Mouse (Mus musculus) kidney, embryonic 15.5 days (tissue): Measurements from ENCODE around the gene Klk8. TPM values are rescaled to one million over a fixed set of nuclear protein-coding genes. Genes with fewer than 3 reads are reported as not detected.

Source experiments
- ATAC-seq: fragments of 200-750 bp; cut with Nextera tagmentation; replicated peaks from 2 replicates; pipeline ENCODE4 v1.8.0; 2017; ENCODE audit warnings: moderate TSS enrichment; ENCODE audit not compliant: low FRiP score
- H3K27ac ChIP-seq: fragments of 300-500 bp; sonication (generic); 2 replicates; pipeline ENCODE4 v1.5.1; 2015; ENCODE audit warnings: mild to moderate bottlenecking, inconsistent platforms
- H3K27me3 ChIP-seq: fragments of 300-500 bp; sonication (generic); 2 replicates; pipeline ENCODE4 v1.6.1; 2015; ENCODE audit warnings: inconsistent platforms
- H3K36me3 ChIP-seq: fragments of 300-500 bp; sonication (generic); 2 replicates; pipeline ENCODE4 v1.6.1; 2015; ENCODE audit warnings: inconsistent platforms
- H3K4me1 ChIP-seq: fragments of 300-500 bp; sonication (generic); 2 replicates; pipeline ENCODE4 v1.6.1; 2015; ENCODE audit warnings: inconsistent platforms
- H3K4me2 ChIP-seq: fragments of 300-500 bp; sonication (generic); 2 replicates; pipeline ENCODE4 v1.6.1; 2015; ENCODE audit warnings: moderate library complexity, mild to moderate bottlenecking, inconsistent platforms
- H3K4me3 ChIP-seq: fragments of 300-500 bp; sonication (generic); replicated peaks from 2 replicates; pipeline ENCODE4 v1.5.1; 2015; ENCODE audit warnings: mild to moderate bottlenecking, inconsistent platforms
- H3K9ac ChIP-seq: fragments of 300-500 bp; sonication (generic); 2 replicates; pipeline ENCODE4 v1.6.1; 2015; ENCODE audit warnings: mild to moderate bottlenecking, inconsistent platforms
- H3K9me3 ChIP-seq: fragments of 300-500 bp; sonication (generic); replicated peaks from 2 replicates; pipeline ENCODE4 v1.6.1; 2016; ENCODE audit warnings: inconsistent platforms
- WGBS: fragments of 180-500 bp; shearing (Covaris S2); methylation state at CpG from one replicate; pipeline ENCODE4 v1.1.7; 2015; ENCODE audit warnings: mixed read lengths; 5-methylcytosine and 5-hydroxymethylcytosine counted together
- polyA plus RNA-seq: library from polyadenylated mRNA; unstranded; fragments of >200 nt; fragmentation: Nextera tagmentation; extraction: Ambion mirVana; gene quantifications from 2 replicates; pipeline ENCODE4 v1.2.1, GENCODE M21; 2015

Gene Klk8
- polyA plus RNA-seq, 1 experiment from 2014 or later, result 32.5 TPM

- peaks cover 7% of the 10 kb centered on the region; the same call in 1 of the 2 replicates for H3K4me1 ChIP-seq
- H3K4me3 ChIP-seq, result no peak overlapping the region
- WGBS, result 91% methylated on average over 5 of the region's 5 CpGs
- H3K4me2 ChIP-seq, result no peak overlapping the region
- no peak overlapping the region for H3K27ac ChIP-seq
- no peaks in the 10 kb centered on the region for H3K9me3 ChIP-seq
- no peaks in the 10 kb centered on the region for H3K27me3 ChIP-seq
- no peak for ATAC-seq
- no peak overlapping the region for H3K9ac ChIP-seq
- no peaks in the 10 kb centered on the region for H3K36me3 ChIP-seq
These were observed 20.9 kb upstream of the Klk8 start for GRCm38 (mm10) chr7:43776506-43776905.

GRCm38 (mm10) chr7:43777423-43777822 is 20.0 kb upstream of the Klk8 start:
- H3K4me1 ChIP-seq, result peaks cover 10% of the 10 kb centered on the region; the same call in 1 of the 2 replicates
- no peak overlapping the region for H3K27ac ChIP-seq
- no peak for ATAC-seq
- H3K36me3 ChIP-seq, result no peaks in the 10 kb centered on the region
- H3K4me3 ChIP-seq, result no peak overlapping the region
- no peaks in the 10 kb centered on the region for H3K9me3 ChIP-seq
- H3K9ac ChIP-seq, result no peak overlapping the region
- H3K4me2 ChIP-seq, result no peak overlapping the region
- H3K27me3 ChIP-seq, result no peaks in the 10 kb centered on the region
- WGBS, result 86% methylated on average over 12 of the region's 12 CpGs

GRCm38 (mm10) chr7:43778176-43778970 is 19.0 kb upstream of the Klk8 start:
- H3K27ac ChIP-seq, result no peak overlapping the region
- 92% methylated on average over 10 of the region's 10 CpGs for WGBS
- no peak overlapping the region for H3K9ac ChIP-seq
- no peak for ATAC-seq
- H3K27me3 ChIP-seq, result peaks cover 6% of the 10 kb centered on the region
- no peaks in the 10 kb centered on the region for H3K9me3 ChIP-seq
- H3K4me1 ChIP-seq, result peaks cover 16% of the 10 kb centered on the region
- H3K4me3 ChIP-seq, result no peak overlapping the region
- no peak overlapping the region for H3K4me2 ChIP-seq
- no peaks in the 10 kb centered on the region for H3K36me3 ChIP-seq

- 65% methylated on average over 6 of the region's 6 CpGs for WGBS
- Histone ChIP-seq H3K27ac (no peak overlapping the region), H3K4me2 (no peak overlapping the region), H3K9ac (no peak overlapping the region), H3K4me1 (peaks cover 13% of the 10 kb centered on the region), H3K27me3 (peaks cover 9% of the 10 kb centered on the region), H3K4me3 (no peak overlapping the region), H3K36me3 (no peaks in the 10 kb centered on the region), H3K9me3 (no peaks in the 10 kb centered on the region)
- ATAC-seq, result no peak
These were observed 17.1 kb upstream of the Klk8 start for GRCm38 (mm10) chr7:43780241-43780640.

DNA sequence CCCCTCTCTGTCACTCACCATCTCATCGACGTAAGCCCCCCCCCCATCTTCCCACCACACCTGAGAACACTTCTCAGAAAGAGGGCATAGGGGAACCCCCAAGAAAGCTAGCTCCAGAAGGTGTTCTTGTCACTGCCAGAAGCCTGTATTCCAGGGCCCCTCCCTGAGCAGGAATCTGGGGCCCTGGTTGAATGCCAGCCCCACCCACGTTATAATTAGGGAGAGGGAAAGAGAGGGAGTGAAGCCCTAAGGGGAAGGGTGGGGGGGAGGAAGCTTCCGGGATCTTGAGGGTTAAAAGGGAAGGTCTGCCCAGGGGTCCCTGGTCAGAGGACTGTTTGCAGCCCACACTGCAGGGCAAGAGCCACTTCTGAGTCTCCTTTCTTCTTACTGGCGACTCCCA is 16.6 kb upstream of the Klk8 start, which contains the start of gene Klk10:
Klk10 (plus strand) TSS at position 290 of the 400 bp plus-strand sequence.
- H3K27ac ChIP-seq, result no peak within 1 kb of the TSS
- no peaks in the 10 kb centered on the region for H3K36me3 ChIP-seq
- H3K4me3 ChIP-seq, result no peak within 1 kb of the TSS
- H3K9me3 ChIP-seq, result no peaks in the 10 kb centered on the region
- no peak for ATAC-seq
- 52% methylated on average over 5 of the region's 5 CpGs for WGBS
- H3K4me1 ChIP-seq, result peaks cover 13% of the 10 kb centered on the region
- H3K27me3 ChIP-seq, result peaks cover 9% of the 10 kb centered on the region
- no peak within 1 kb of the TSS for H3K4me2 ChIP-seq
- no peak within 1 kb of the TSS for H3K9ac ChIP-seq

DNA sequence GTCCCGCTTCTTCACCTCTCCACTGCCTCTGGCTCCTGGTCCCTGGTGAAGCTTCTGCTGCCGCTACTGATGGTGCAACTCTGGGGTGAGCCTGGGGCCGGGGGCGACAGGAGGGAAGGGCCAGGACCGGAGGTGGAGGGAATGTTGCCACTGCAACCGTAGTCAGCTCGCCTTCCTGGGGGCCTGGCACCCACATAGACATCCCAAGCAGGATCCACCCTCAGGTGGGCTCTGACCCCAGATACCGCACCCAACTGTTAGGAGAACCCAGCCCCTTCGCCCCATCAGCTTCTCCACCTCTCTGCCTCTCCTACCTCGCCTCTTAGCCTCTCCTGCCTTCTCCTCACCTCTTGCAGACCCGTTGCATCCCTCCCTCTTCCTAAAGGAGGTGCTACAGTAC is 15.8 kb upstream of the Klk8 start:
- H3K4me1 ChIP-seq, result peaks cover 13% of the 10 kb centered on the region
- no peak overlapping the region for H3K4me3 ChIP-seq
- WGBS, result 88% methylated on average over 11 of the region's 11 CpGs
- H3K27ac ChIP-seq, result no peak overlapping the region
- H3K4me2 ChIP-seq, result no peak overlapping the region
- ATAC-seq, result no peak
- H3K36me3 ChIP-seq, result no peaks in the 10 kb centered on the region
- H3K9me3 ChIP-seq, result no peaks in the 10 kb centered on the region
- no peak overlapping the region for H3K9ac ChIP-seq
- H3K27me3 ChIP-seq, result peaks cover 9% of the 10 kb centered on the region

- peak; percentile 93 for ATAC-seq
- Histone ChIP-seq H3K9ac (0 out of 2 replicates have a peak overlapping the region, but pooled peaks have one; percentile 31), H3K4me3 (peak overlapping the region; percentile 35), H3K4me2 (peak overlapping the region; percentile 71), H3K27me3 (peaks cover 9% of the 10 kb centered on the region), H3K9me3 (no peaks in the 10 kb centered on the region), H3K27ac (no peak overlapping the region), H3K4me1 (peaks cover 13% of the 10 kb centered on the region), H3K36me3 (no peaks in the 10 kb centered on the region)
- WGBS, result 6% methylated on average over 36 of the region's 36 CpGs
These were observed 14.8 kb upstream of the Klk8 start for GRCm38 (mm10) chr7:43782275-43783265.

GRCm38 (mm10) chr7:43785286-43785685 is 12.1 kb upstream of the Klk8 start:
- H3K4me3 ChIP-seq, result no peak overlapping the region
- no peak overlapping the region for H3K4me2 ChIP-seq
- H3K9ac ChIP-seq, result no peak overlapping the region
- H3K27me3 ChIP-seq, result peaks cover 9% of the 10 kb centered on the region
- peaks cover 13% of the 10 kb centered on the region for H3K4me1 ChIP-seq
- ATAC-seq, result no peak
- WGBS, result 81% methylated on average over 1 of the region's 1 CpGs
- no peaks in the 10 kb centered on the region for H3K9me3 ChIP-seq
- H3K27ac ChIP-seq, result no peak overlapping the region
- no peaks in the 10 kb centered on the region for H3K36me3 ChIP-seq

- Histone ChIP-seq H3K27me3 (peaks cover 6% of the 10 kb centered on the region), H3K4me1 (no peaks in the 10 kb centered on the region; the same call in 1 of the 2 replicates), H3K4me3 (no peak overlapping the region), H3K27ac (no peak overlapping the region), H3K9me3 (no peaks in the 10 kb centered on the region), H3K36me3 (no peaks in the 10 kb centered on the region), H3K4me2 (no peak overlapping the region), H3K9ac (no peak overlapping the region)
- no peak for ATAC-seq
- WGBS, result 68% methylated on average over 3 of the region's 3 CpGs
These were observed 9.3 kb upstream of the Klk8 start for GRCm38 (mm10) chr7:43788096-43788495.

- 56% methylated on average over 2 of the region's 2 CpGs for WGBS
- Histone ChIP-seq H3K4me1 (no peaks in the 10 kb centered on the region), H3K36me3 (no peaks in the 10 kb centered on the region), H3K9ac (no peak overlapping the region), H3K4me3 (no peak overlapping the region), H3K27ac (no peak overlapping the region), H3K27me3 (no peaks in the 10 kb centered on the region), H3K9me3 (no peaks in the 10 kb centered on the region), H3K4me2 (no peak overlapping the region)
- no peak for ATAC-seq
These were observed 8.1 kb upstream of the Klk8 start for GRCm38 (mm10) chr7:43789295-43789694.

DNA sequence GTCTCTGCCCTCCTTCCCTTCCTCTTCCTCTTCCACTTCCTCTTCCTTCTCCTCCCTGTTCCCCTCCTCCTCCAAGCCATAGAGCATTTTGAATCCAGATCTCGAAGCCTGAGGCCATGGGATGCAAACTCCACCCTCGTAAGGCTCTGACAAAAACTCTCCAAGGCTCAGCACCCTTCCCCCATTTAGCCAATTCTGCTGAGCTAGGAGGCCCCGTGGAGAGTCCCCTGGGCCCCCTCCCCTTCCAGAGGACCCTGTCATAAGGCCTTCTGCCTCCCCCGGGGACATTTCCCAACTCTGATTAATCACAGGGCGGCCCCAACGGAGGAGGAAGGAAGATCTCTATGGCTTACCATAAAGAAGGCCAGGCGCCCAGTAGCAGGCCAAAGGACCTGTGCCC is 5.8 kb upstream of the Klk8 start, which contains the start of gene Klk9:
Klk9 (plus strand) TSS at position 301 of the 400 bp plus-strand sequence.
- no peak within 1 kb of the TSS for H3K27ac ChIP-seq
- no peak within 1 kb of the TSS for H3K4me2 ChIP-seq
- no peak within 1 kb of the TSS for H3K4me3 ChIP-seq
- H3K27me3 ChIP-seq, result peaks cover 11% of the 10 kb centered on the region
- no peak within 1 kb of the TSS for H3K9ac ChIP-seq
- H3K4me1 ChIP-seq, result peaks cover 7% of the 10 kb centered on the region
- H3K9me3 ChIP-seq, result no peaks in the 10 kb centered on the region
- ATAC-seq, result no peak
- 69% methylated on average over 7 of the region's 7 CpGs for WGBS
- no peaks in the 10 kb centered on the region for H3K36me3 ChIP-seq

DNA sequence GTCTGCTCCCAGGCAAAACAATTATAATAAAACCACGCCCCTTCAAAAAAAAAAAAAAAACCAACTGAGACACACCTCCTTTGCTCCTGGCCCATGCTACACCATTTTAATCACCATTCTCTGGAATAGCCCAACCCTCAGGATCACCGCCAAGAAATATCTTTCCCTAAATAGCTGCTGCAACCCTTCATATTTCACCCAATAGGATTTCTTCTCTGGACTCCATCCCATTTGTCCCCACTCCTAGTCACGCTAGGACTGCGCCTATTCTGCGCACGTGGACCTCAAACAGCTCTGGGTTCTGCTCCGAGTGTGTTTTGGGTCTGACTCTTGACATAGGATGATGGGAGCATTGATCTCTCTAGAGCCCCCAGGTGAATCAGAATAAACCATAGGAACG is 1.0 kb upstream of the Klk8 start:
- peak overlapping the region; percentile 90 for H3K4me2 ChIP-seq
- 0 out of 2 replicates have a peak, but pooled peaks have one; percentile 3 for ATAC-seq
- H3K4me3 ChIP-seq, result peak overlapping the region; percentile 60
- peaks cover 23% of the 10 kb centered on the region for H3K4me1 ChIP-seq
- peak overlapping the region; percentile 46; the same call in 1 of the 2 replicates for H3K9ac ChIP-seq
- H3K27ac ChIP-seq, result no peak overlapping the region
- no peaks in the 10 kb centered on the region for H3K9me3 ChIP-seq
- H3K27me3 ChIP-seq, result peaks cover 15% of the 10 kb centered on the region
- 5% methylated on average over 8 of the region's 8 CpGs for WGBS
- no peaks in the 10 kb centered on the region for H3K36me3 ChIP-seq
